Mouse (Mus musculus) kidney, embryonic 16.5 days (tissue): Measurements from ENCODE around the gene Cog4. TPM values are rescaled to one million over a fixed set of nuclear protein-coding genes. Genes with fewer than 3 reads are reported as not detected.

Experiments
- ATAC-seq: fragments of 200-750 bp; cut with Nextera tagmentation; 2 replicates; pipeline ENCODE4 v1.8.0; 2017; ENCODE audit warnings: moderate TSS enrichment; ENCODE audit not compliant: low FRiP score, low TSS enrichment
- H3K27ac ChIP-seq: fragments of 300-500 bp; sonication (generic); 2 replicates; pipeline ENCODE4 v1.5.1; 2014; ENCODE audit warnings: low read length
- H3K27me3 ChIP-seq: fragments of 300-500 bp; sonication (generic); 2 replicates; pipeline ENCODE4 v1.6.1; 2014; ENCODE audit warnings: low read length, control low read depth, mixed read lengths; ENCODE audit not compliant: insufficient read depth
- H3K36me3 ChIP-seq: fragments of 300-500 bp; sonication (generic); 2 replicates; pipeline ENCODE4 v1.6.1; 2014; ENCODE audit warnings: low read length, control low read depth, mixed read lengths; ENCODE audit not compliant: insufficient read depth
- H3K4me1 ChIP-seq: fragments of 300-500 bp; sonication (generic); 2 replicates; pipeline ENCODE4 v1.6.1; 2014; ENCODE audit warnings: low read length, control low read depth, mixed read lengths; ENCODE audit not compliant: insufficient read depth
- H3K4me2 ChIP-seq: fragments of 300-500 bp; sonication (generic); replicated peaks from 2 replicates; pipeline ENCODE4 v1.6.1; 2014; ENCODE audit warnings: low read depth, low read length
- H3K4me3 ChIP-seq: fragments of 300-500 bp; sonication (generic); 2 replicates; pipeline ENCODE4 v1.5.1; 2014; ENCODE audit warnings: mild to moderate bottlenecking, low read length
- H3K9ac ChIP-seq: fragments of 300-500 bp; sonication (generic); replicated peaks from 2 replicates; pipeline ENCODE4 v1.6.1; 2014; ENCODE audit warnings: low read length
- H3K9me3 ChIP-seq: fragments of 300-500 bp; sonication (generic); 2 replicates; pipeline ENCODE4 v1.6.1; 2016; ENCODE audit warnings: low read length, control low read depth
- WGBS: fragments of 180-500 bp; shearing (Covaris S2); extraction: QIAGEN DNeasy Blood & Tissue Kit; methylation state at CpG from one replicate; pipeline ENCODE4 v1.1.7; 2014; 5-methylcytosine and 5-hydroxymethylcytosine counted together
- polyA plus RNA-seq: library from polyadenylated mRNA; unstranded; fragments of >200 nt; fragmentation: Nextera tagmentation; extraction: Ambion mirVana; gene quantifications from 2 replicates; pipeline ENCODE4 v1.2.1, GENCODE M21; 2015

The Cog4 gene
- polyA plus RNA-seq, 1 experiment from 2014 or later, result 88.5 TPM

DNA sequence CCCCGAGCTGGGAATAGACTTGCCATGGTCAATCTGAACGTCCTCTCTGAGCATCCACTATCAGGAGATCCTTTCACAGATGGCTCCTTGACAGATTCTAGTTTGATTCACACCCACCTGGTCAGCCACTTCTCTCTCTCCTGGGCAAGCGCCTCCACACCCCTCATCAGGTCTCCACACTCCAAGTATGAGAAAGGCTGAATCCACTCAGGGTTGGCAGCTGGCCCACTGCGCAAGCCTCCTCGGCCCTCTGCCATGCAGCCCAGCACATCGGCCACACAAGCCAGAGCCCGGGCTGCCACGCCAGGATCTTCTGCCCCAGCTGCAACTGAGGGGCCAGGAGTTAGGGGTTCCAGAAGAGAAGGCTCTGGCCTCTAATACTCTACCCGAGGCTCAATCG lies 41.2 kb downstream of the Cog4 start:
- Histone ChIP-seq H3K27ac (no peak overlapping the region), H3K9me3 (no peaks in the 10 kb centered on the region), H3K36me3 (peaks cover 29% of the 10 kb centered on the region), H3K9ac (no peak overlapping the region), H3K4me1 (no peaks in the 10 kb centered on the region), H3K27me3 (no peaks in the 10 kb centered on the region), H3K4me3 (no peak overlapping the region), H3K4me2 (no peak overlapping the region)
- ATAC-seq, result no peak
- 90% methylated on average over 10 of the region's 10 CpGs for WGBS

DNA sequence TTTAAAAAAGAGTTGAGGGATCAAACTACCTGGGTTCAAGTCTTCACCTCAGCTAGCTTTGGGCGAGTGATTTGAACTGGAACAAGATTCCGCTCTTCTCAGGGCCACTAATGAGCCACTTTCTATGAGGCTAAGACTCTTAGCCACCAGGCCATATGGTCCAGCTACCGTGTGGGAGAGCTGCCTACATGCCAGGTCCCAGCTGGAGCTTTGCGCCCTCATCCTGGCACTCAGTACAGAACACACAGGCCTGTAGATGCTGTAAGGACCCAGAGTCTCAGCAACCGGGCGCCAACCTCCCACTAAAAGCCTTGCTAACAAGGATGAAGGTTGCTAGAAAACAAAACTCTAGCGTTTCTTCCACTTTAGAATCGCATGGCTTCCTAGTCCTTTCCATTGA lies 42.0 kb downstream of the Cog4 start:
- H3K4me1 ChIP-seq, result no peaks in the 10 kb centered on the region
- no peaks in the 10 kb centered on the region for H3K9me3 ChIP-seq
- no peak overlapping the region for H3K4me3 ChIP-seq
- no peak overlapping the region for H3K27ac ChIP-seq
- ATAC-seq, result no peak
- H3K36me3 ChIP-seq, result peaks cover 20% of the 10 kb centered on the region; the same call in 1 of the 2 replicates
- WGBS, result 87% methylated on average over 8 of the region's 8 CpGs
- H3K27me3 ChIP-seq, result no peaks in the 10 kb centered on the region
- H3K9ac ChIP-seq, result no peak overlapping the region
- H3K4me2 ChIP-seq, result no peak overlapping the region

DNA sequence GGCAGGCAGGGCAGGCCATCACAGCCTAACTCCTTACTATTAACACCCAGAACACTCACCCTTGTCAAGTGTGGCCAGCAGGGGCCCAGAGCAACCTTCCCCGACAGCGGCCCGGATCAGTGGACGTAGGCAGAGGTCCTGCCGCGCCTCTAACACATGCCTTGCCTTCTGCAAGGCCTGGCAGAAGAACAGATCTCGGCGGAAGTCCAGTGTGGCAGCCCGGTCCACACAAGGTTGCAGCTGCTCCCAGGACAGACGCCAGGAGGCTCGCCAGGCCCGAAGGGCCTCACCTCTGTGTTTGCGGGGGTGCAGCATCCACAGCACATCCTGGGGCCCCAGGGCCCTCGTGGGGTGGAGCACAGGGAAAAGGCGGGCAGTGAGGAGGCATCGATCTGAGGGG lies 42.5 kb downstream of the Cog4 start:
- 95% methylated on average over 16 of the region's 16 CpGs for WGBS
- no peaks in the 10 kb centered on the region for H3K4me1 ChIP-seq
- H3K4me2 ChIP-seq, result no peak overlapping the region
- no peak overlapping the region for H3K9ac ChIP-seq
- no peaks in the 10 kb centered on the region for H3K27me3 ChIP-seq
- no peak for ATAC-seq
- peaks cover 16% of the 10 kb centered on the region; the same call in 1 of the 2 replicates for H3K36me3 ChIP-seq
- H3K27ac ChIP-seq, result no peak overlapping the region
- no peak overlapping the region for H3K4me3 ChIP-seq
- H3K9me3 ChIP-seq, result no peaks in the 10 kb centered on the region

DNA sequence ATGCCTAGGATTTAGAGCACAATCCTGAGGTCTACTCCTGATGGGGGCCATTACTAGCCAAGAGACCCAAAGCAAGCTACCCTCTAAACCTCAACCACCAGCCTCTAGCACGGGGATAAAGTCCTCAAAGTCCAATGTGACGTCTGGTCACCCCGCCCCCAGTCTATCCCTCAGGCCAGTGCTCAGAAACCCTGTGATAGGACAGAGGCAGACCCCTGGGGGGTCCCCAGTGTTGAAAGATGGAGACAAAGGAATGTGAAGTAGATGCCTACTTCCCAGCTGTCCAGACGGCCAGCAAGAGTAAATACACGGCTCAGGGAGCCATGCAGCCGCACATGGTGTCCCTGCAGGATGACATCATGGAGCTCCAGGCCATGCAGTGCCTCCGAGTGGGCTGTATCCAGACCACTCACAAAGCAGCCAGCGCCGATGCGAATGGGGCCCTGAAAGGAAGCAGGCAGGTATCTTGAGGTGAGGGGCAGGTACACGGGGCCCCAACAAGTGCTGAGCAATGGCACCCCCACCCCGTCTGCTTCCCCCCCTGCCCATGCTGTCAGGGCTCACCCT lies 43.6 kb downstream of the Cog4 start:
- H3K36me3 ChIP-seq, result peaks cover 14% of the 10 kb centered on the region; the same call in 1 of the 2 replicates
- no peak overlapping the region for H3K27ac ChIP-seq
- no peaks in the 10 kb centered on the region for H3K27me3 ChIP-seq
- no peak overlapping the region for H3K9ac ChIP-seq
- ATAC-seq, result no peak
- H3K4me1 ChIP-seq, result no peaks in the 10 kb centered on the region
- H3K4me3 ChIP-seq, result no peak overlapping the region
- 83% methylated on average over 12 of the region's 12 CpGs for WGBS
- H3K9me3 ChIP-seq, result no peaks in the 10 kb centered on the region
- H3K4me2 ChIP-seq, result no peak overlapping the region

DNA sequence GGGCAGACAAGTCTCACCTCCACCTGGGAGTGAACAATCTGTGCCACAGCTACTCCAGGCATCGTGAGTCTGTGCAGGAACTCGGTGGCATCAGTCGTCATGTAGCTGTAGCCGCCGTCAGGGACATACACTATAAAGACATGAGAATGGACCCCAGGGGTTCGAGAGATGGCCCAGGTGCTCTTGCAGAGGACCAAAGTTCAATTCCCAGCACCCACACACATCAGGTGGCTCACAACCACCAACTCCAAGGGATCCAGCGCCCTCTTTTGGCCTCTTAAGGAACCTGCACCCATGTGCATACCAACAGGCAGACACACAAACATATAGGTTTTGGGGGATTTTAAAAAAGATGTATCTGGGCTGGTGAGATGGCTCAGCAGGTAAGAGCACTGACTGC lies 45.6 kb downstream of the Cog4 start:
- Histone ChIP-seq H3K9me3 (no peaks in the 10 kb centered on the region), H3K4me1 (no peaks in the 10 kb centered on the region), H3K4me2 (no peak overlapping the region), H3K27me3 (no peaks in the 10 kb centered on the region), H3K4me3 (no peak overlapping the region), H3K27ac (no peak overlapping the region), H3K9ac (no peak overlapping the region), H3K36me3 (peaks cover 7% of the 10 kb centered on the region; the same call in 1 of the 2 replicates)
- ATAC-seq, result no peak
- 93% methylated on average over 7 of the region's 7 CpGs for WGBS

DNA sequence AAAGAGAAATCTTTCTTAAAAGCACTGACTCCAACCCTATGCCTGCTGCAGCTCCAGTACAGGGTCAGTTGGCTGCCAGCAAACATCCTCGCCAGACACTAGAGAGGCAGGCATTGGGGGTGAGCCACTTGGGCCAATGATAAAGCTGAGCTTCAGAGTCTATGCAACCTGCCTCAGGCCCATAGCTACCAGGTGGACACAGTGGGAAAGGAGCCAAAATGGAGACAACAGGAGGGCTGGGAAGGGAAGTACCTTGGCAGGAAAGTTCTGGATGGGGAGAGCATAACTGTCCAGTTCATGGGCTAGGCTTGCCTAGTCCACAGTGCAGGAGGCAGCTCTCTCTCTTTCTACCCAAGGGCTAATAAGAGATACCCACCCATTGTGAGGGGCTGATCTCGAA lies 46.5 kb downstream of the Cog4 start:
- H3K27me3 ChIP-seq, result no peaks in the 10 kb centered on the region
- no peak overlapping the region for H3K4me3 ChIP-seq
- 93% methylated on average over 2 of the region's 2 CpGs for WGBS
- no peaks in the 10 kb centered on the region for H3K4me1 ChIP-seq
- H3K4me2 ChIP-seq, result no peak overlapping the region
- H3K9ac ChIP-seq, result no peak overlapping the region
- H3K9me3 ChIP-seq, result no peaks in the 10 kb centered on the region
- no peak overlapping the region for H3K27ac ChIP-seq
- peaks cover 3% of the 10 kb centered on the region; the same call in 1 of the 2 replicates for H3K36me3 ChIP-seq
- ATAC-seq, result no peak

DNA sequence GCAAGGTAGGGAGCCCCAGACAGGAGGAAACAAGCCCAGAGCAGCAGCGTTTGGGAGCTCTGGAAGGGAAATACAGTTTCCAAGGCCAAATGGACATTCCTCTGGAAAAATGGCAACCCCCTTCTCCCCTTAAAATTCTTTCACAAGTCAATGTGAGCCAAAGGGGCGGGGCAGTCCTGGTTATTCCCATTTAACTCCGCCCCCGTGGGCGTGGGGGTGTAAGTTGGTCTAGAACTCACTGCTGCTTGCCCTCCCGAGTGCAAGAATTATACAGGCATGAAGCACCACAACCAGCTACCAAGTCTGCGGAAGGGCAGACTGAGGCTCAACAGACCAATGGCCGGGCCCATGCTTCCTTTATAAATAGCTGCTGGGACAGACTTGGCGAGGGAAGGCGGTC lies 48.5 kb downstream of the Cog4 start:
- 73% methylated on average over 9 of the region's 10 CpGs for WGBS
- no peaks in the 10 kb centered on the region for H3K27me3 ChIP-seq
- no peaks in the 10 kb centered on the region for H3K4me1 ChIP-seq
- no peak overlapping the region for H3K4me3 ChIP-seq
- no peak overlapping the region for H3K9ac ChIP-seq
- H3K27ac ChIP-seq, result no peak overlapping the region
- no peak for ATAC-seq
- peaks cover 9% of the 10 kb centered on the region; the same call in 1 of the 2 replicates for H3K36me3 ChIP-seq
- H3K9me3 ChIP-seq, result no peaks in the 10 kb centered on the region
- no peak overlapping the region for H3K4me2 ChIP-seq

DNA sequence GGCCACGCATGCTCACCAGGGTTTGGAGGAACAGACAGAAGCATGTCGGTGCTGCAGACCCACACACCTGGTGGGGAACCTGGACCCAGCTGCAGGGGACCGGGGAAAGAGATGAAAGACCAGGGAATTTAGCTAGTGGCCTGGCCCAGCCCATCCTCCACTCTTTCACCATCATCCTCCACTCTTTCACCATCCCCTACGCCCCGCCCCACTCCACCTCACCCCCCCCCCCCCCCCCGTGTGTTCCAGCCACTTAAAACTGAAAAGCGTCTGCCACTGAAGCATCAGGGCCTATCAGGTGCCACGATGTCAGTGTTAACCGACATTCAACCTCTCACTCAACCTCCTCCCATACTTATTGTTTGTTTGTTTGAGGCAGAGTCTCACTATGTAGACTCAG lies 48.9 kb downstream of the Cog4 start:
- no peaks in the 10 kb centered on the region for H3K27me3 ChIP-seq

DNA sequence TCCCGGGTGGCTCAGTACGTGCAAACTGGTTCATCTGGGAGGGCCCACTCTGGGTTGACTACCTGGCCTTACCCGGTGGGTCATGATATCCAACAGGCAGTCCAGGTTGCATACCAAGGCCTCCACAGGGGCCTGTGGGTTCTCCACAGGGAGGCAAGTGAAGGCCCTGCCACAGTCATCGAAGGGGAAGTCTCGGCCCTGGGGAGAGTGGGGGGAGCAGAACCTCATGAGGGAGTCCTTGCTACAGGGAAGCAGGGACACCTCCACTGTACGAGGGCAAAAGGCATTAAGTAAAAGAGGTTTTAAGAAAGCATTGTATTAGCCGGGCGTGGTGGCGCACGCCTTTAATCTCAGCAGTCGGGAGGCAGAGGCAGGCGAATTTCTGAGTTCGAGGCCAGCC lies 49.4 kb downstream of the Cog4 start:
- WGBS, result 94% methylated on average over 13 of the region's 13 CpGs
- Histone ChIP-seq H3K4me1 (no peaks in the 10 kb centered on the region), H3K36me3 (peaks cover 9% of the 10 kb centered on the region; the same call in 1 of the 2 replicates), H3K9ac (no peak overlapping the region), H3K27me3 (no peaks in the 10 kb centered on the region), H3K9me3 (no peaks in the 10 kb centered on the region), H3K4me2 (no peak overlapping the region), H3K27ac (no peak overlapping the region), H3K4me3 (no peak overlapping the region)
- no peak for ATAC-seq

More for the DNA sequence above, 48.9 kb downstream of the Cog4 start:
- Histone ChIP-seq H3K9me3 (no peaks in the 10 kb centered on the region), H3K4me2 (no peak overlapping the region), H3K36me3 (peaks cover 9% of the 10 kb centered on the region; the same call in 1 of the 2 replicates), H3K4me3 (no peak overlapping the region), H3K4me1 (no peaks in the 10 kb centered on the region), H3K27ac (no peak overlapping the region), H3K9ac (no peak overlapping the region)
- ATAC-seq, result no peak
- WGBS, result 87% methylated on average over 4 of the region's 9 CpGs

DNA sequence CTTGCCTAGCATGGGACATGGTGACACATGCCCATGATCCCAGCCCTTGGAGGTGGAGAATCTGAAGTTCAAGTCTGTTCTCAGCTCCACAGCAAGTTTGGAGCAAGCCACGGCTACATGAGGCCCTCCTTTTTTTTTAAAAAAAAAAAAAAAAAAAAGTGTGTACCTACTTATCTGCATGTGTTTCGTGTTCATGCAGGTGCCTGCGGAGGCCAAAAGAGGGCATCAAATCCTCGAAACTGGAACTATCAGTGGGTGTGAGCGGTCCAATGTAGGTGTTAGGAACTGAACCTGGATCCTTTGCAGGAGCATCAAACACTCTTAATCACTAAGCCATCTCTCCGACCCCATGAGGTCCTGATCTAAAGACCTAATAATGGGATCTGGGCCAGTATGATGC lies 51.1 kb downstream of the Cog4 start:
- Histone ChIP-seq H3K4me1 (peaks cover 9% of the 10 kb centered on the region; the same call in 1 of the 2 replicates), H3K27ac (no peak overlapping the region), H3K9ac (no peak overlapping the region), H3K4me2 (no peak overlapping the region), H3K36me3 (peaks cover 9% of the 10 kb centered on the region; the same call in 1 of the 2 replicates), H3K4me3 (no peak overlapping the region), H3K27me3 (no peaks in the 10 kb centered on the region), H3K9me3 (no peaks in the 10 kb centered on the region)
- no peak for ATAC-seq
- WGBS, result 90% methylated on average over 6 of the region's 6 CpGs
